Mouse (Mus musculus): ENCODE measurements around the gene Fam171a2.

Gene Fam171a2

GRCm38 (mm10) chr11:102409795-102410330, 37.6 kb downstream of the Fam171a2 start:
- no peak for DNase-seq (ENCODE audit: low spot score)

GRCm38 (mm10) chr11:102408888-102409794, 38.3 kb downstream of the Fam171a2 start:
- no peak for DNase-seq (ENCODE audit: low spot score)

GRCm38 (mm10) chr11:102408344-102408876, 39.1 kb downstream of the Fam171a2 start:
- DNase-seq (ENCODE audit: low spot score) = peak; percentile 87

- no peak for DNase-seq (ENCODE audit: low spot score)
Measured at GRCm38 (mm10) chr11:102407834-102408215, 39.7 kb downstream of the Fam171a2 start, which contains the start of gene Slc25a39. Gene Slc25a39, minus strand, starts transcription at chr11:102407946.

- peak; percentile 95 for DNase-seq (ENCODE audit: low spot score)
Measured at GRCm38 (mm10) chr11:102406900-102407833, 40.3 kb downstream of the Fam171a2 start.

- no peak for DNase-seq (ENCODE audit: low spot score)
Measured at GRCm38 (mm10) chr11:102406401-102406800, 41.1 kb downstream of the Fam171a2 start.

GRCm38 (mm10) chr11:102405544-102406285, 41.8 kb downstream of the Fam171a2 start:
- DNase-seq (ENCODE audit: low spot score) = no peak

GRCm38 (mm10) chr11:102404161-102405010, 43.1 kb downstream of the Fam171a2 start:
- DNase-seq (ENCODE audit: low spot score) = no peak

- no peak for DNase-seq (ENCODE audit: low spot score)
Measured at GRCm38 (mm10) chr11:102403657-102404056, 43.8 kb downstream of the Fam171a2 start.

- DNase-seq (ENCODE audit: low spot score) = no peak
Measured at GRCm38 (mm10) chr11:102401898-102402500, 45.5 kb downstream of the Fam171a2 start.

GRCm38 (mm10) chr11:102400513-102401084, 46.9 kb downstream of the Fam171a2 start:
- DNase-seq (ENCODE audit: low spot score) = no peak

- no peak for DNase-seq (ENCODE audit: low spot score)
Measured at GRCm38 (mm10) chr11:102399610-102400072, 47.8 kb downstream of the Fam171a2 start.

- no peak for DNase-seq (ENCODE audit: low spot score)
Measured at GRCm38 (mm10) chr11:102399107-102399506, 48.4 kb downstream of the Fam171a2 start.

GRCm38 (mm10) chr11:102398007-102398825, 49.3 kb downstream of the Fam171a2 start:
- DNase-seq (ENCODE audit: low spot score) = no peak

- DNase-seq (ENCODE audit: low spot score) = no peak
Measured at GRCm38 (mm10) chr11:102396671-102397141, 50.8 kb downstream of the Fam171a2 start.

GRCm38 (mm10) chr11:102396263-102396662, 51.2 kb downstream of the Fam171a2 start:
- DNase-seq (ENCODE audit: low spot score) = no peak

- no peak for DNase-seq (ENCODE audit: low spot score)
Measured at GRCm38 (mm10) chr11:102395250-102395649, 52.2 kb downstream of the Fam171a2 start.

GRCm38 (mm10) chr11:102394421-102395124, 52.9 kb downstream of the Fam171a2 start:
- DNase-seq (ENCODE audit: low spot score) = no peak

All from urinary bladder, postnatal 25 days (tissue).